Mouse (Mus musculus): ENCODE measurements at regions not wholly inside any gene's neighbourhood (a gene's known extent, or its start where the extent isn't known, plus 50 kb on each side); places are given as distances from the start of the nearest gene placed in this dataset.
A peak's percentile ranks its signal among the peaks of the same experiment; 100 is the strongest.

DNA sequence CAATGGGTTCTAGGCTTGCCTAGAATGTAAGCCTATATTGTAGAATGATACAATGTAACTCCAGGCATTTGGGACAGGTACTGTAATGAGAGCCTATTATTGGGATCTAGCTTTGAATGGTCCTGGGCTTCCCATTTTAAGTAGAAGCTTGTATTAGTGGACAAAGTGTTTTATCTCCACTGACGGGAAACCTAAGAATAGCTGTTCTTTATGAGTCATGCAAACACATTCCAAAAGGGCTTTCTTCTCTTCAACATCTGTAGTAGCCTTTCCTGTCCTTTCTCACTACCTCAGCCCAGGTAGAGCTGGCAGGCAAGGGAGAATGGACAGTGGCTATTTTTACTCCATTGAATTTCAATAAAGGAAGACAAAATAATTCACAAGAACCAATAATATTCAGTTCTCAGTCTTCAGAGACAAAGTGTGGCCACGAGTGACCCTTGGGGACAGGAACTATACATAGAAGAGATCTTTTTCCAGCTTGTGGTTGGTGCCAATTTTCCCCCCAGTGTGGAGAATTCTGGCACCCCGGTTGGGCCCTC lies 82.8 kb downstream of the Csl start:
- no peak for DNase-seq

GRCm38 (mm10) chr10:99678096-99678495 lies 81.4 kb downstream of the Csl start:
- DNase-seq, result no peak

- DNase-seq, result no peak
Observed at GRCm38 (mm10) chr10:99679813-99680212, 79.6 kb downstream of the Csl start.

DNA sequence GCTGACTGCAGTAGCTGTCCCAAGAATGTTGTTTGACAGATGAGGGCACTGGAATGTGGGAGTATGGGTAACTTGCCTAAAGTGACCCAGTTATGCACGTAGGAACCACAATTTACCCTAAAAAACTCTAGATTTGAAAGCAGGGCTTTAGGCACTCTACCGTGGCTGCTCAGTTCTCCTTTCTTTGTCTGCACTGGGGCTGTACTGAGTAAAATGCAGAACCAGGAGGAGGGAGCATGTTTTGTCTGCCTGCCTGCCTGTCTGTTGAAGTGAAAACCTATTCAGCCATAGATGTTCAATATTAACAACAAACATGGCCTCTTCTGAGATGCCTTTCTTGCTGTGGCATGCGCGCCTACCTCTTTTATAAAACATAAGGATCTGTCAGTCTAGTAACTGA lies 77.5 kb downstream of the Csl start:
- DNase-seq, result no peak

DNA sequence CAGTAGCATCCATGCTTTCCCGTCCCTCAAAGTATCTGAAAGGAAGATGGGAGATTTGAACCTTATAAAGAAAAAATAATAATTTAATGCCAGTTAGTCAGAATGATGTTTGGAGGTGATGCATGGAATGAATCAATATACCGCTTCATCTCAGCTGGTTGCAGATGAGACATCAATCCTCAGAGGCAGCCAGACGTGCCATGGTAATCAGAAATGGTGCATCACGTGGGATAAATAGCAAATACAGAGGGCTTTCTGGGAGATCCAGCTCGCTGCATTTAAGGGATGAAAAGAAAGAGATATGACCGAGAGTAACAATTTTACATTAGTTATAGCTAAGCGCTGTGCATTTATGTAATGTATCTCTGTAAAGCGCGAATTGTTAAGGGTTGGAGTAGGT lies 77.1 kb downstream of the Csl start:
- no peak for DNase-seq

GRCm38 (mm10) chr10:99683310-99683709 lies 76.1 kb downstream of the Csl start:
- no peak for DNase-seq

GRCm38 (mm10) chr10:99685911-99686310 lies 73.5 kb downstream of the Csl start:
- DNase-seq, result no peak

- DNase-seq, result peak; percentile 31
Observed at GRCm38 (mm10) chr10:99687011-99687410, 72.4 kb downstream of the Csl start.

DNA sequence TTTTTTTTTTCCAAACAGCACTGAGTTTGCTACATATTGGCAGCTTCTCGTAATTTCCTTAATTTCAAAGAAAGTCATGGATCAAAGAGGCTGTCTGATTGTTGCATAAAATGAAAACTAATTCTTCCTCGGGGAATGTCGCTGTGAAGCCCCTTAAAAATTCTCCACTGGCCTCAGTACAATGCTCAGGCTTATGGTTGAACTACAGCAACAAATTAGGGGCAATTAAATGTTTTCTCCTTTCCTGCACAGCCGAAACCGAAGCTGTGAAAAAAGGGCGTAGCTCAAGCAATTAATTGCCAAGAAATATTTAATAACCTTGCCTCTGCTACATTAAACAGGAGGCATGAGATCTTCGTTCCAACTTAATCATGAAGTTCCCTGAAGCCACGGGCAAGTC lies 61.8 kb downstream of the Csl start:
- DNase-seq, result no peak

GRCm38 (mm10) chr10:99699498-99699897 lies 60.0 kb downstream of the Csl start:
- no peak for DNase-seq

GRCm38 (mm10) chr10:99700052-99700777 lies 59.2 kb downstream of the Csl start:
- DNase-seq, result no peak
